Mouse (Mus musculus) heart, adult 2 months (tissue): ENCODE data around the gene Ccl17. TPM values are rescaled to one million over a fixed set of nuclear protein-coding genes. Genes with fewer than 3 reads are reported as not detected.
A peak's percentile ranks its signal among the peaks of the same experiment; 100 is the strongest.

Experiments
- DNase-seq, 2 experiments: peaks; one replicate each; pipeline ENCODE4 v3.0.0; 2021
- H3K27ac ChIP-seq: fragments of 200-600 bp; 2 replicates; pipeline ENCODE4 v1.8.1; 2022
- H3K27me3 ChIP-seq: fragments of 200-500 bp; 2 replicates; pipeline ENCODE4 v1.6.1; 2012; ENCODE audit warnings: mild to moderate bottlenecking, low read length, inconsistent platforms, mixed read lengths; ENCODE audit not compliant: control insufficient read depth, insufficient read depth
- H3K36me3 ChIP-seq: fragments of 200-500 bp; 2 replicates; pipeline ENCODE4 v1.6.1; 2012; ENCODE audit warnings: low read length, inconsistent platforms; ENCODE audit not compliant: control insufficient read depth, insufficient read depth
- H3K4me1 ChIP-seq: fragments of 200-500 bp; 2 replicates; pipeline ENCODE4 v1.6.1; 2011; ENCODE audit warnings: low read length; ENCODE audit not compliant: control insufficient read depth, insufficient read depth
- H3K4me3 ChIP-seq: fragments of 200-600 bp; 2 replicates; pipeline ENCODE4 v1.8.1; 2022
- H3K79me2 ChIP-seq: fragments of 200-500 bp; replicated peaks from 2 replicates; pipeline ENCODE4 v1.6.1; 2012; ENCODE audit warnings: mild to moderate bottlenecking, inconsistent platforms, low read length, moderate library complexity, mixed read lengths; ENCODE audit not compliant: control insufficient read depth, insufficient read depth
- H3K9ac ChIP-seq: fragments of 200-500 bp; 2 replicates; pipeline ENCODE4 v1.6.1; 2012; ENCODE audit warnings: low read depth, mild to moderate bottlenecking, control low read depth, inconsistent platforms, low read length, mixed read lengths
- CTCF ChIP-seq: fragments of 200-600 bp; IDR thresholded peaks from 2 replicates; pipeline ENCODE4 v1.8.1; 2022; ENCODE audit warnings: antibody characterized with exemption, mild to moderate bottlenecking, moderate library complexity
- EP300 ChIP-seq: fragments of 200-500 bp; IDR thresholded peaks from 2 replicates; pipeline ENCODE4 v1.6.1; 2011; ENCODE audit warnings: low read depth, low read length, control low read depth; ENCODE audit not compliant: insufficient read depth
- POLR2A ChIP-seq: fragments of 200-500 bp; IDR thresholded peaks from 2 replicates; pipeline ENCODE4 v1.6.1; 2011; ENCODE audit warnings: mild to moderate bottlenecking, low read depth, low read length, control low read depth; ENCODE audit not compliant: insufficient read depth
- WGBS: fragments of 180-500 bp; shearing (Covaris S2); methylation state at CpG from one replicate; pipeline ENCODE4 v1.1.7; 2018; 5-methylcytosine and 5-hydroxymethylcytosine counted together
- intact Hi-C: fragments of 180-260 bp; cut with DNase I; formaldehyde crosslinking; loops from one replicate; pipeline ENCODE4 v1.15.1; 2025
- polyA plus RNA-seq: library from polyadenylated mRNA; depleted of rRNA; stranded (reverse); fragments of >200 nt; gene quantifications from 2 replicates; pipeline ENCODE4 v1.2.3, GENCODE M21; 2012
- total RNA-seq, 2 experiments: library from RNA; stranded (reverse); gene quantifications; 2 replicates each; pipeline ENCODE4 v1.2.3; 2021

Ccl17 gene
- total and polyA plus RNA-seq, 3 experiments: 0.62 TPM; not detected in 2

DNA sequence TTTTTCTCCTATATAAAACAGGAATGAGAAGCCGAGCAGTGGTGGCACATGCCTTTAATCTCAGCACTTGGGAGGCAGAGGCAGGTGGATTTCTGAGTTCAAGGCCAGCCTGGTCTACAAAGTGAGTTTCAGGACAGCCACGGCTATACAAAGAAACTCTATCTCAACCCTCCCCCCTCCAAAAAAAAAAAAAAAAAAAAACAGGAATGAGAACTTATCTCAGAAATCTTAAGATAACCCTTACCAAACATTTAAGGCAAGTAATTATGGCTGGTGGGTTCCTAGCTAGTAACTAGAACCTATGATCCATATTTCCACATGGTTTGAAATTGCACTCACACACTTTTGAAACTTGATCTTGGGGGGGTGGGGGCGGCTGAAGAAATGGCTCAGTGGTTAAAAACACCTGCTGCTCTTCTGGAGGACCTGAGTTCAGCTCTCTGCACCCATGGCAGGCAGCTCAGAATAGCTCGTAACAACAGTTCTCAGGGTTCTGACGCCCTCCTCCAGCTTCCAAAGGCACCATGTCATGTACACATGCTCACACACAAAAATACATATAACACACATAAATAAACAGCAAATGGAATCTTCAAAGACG is 24.2 kb upstream of the Ccl17 start:
- no peak overlapping the region for H3K9ac ChIP-seq
- peaks cover 18% of the 10 kb centered on the region for H3K4me1 ChIP-seq
- no peak overlapping the region for H3K4me3 ChIP-seq
- WGBS: 82% methylated on average over 6 of the region's 6 CpGs
- H3K27ac ChIP-seq: no peak overlapping the region
- H3K27me3 ChIP-seq: no peaks in the 10 kb centered on the region
- no peak for DNase-seq
- H3K79me2 ChIP-seq: no peaks in the 10 kb centered on the region
- TF ChIP-seq CTCF: no peak
- TF ChIP-seq EP300: no peak
- no peak for TF ChIP-seq POLR2A
- no peaks in the 10 kb centered on the region for H3K36me3 ChIP-seq
- intact Hi-C loops: loop anchor here (2.0 kb wide), 1 partner anchor 79 kb away; no protein-coding TSS in a partner anchor

DNA sequence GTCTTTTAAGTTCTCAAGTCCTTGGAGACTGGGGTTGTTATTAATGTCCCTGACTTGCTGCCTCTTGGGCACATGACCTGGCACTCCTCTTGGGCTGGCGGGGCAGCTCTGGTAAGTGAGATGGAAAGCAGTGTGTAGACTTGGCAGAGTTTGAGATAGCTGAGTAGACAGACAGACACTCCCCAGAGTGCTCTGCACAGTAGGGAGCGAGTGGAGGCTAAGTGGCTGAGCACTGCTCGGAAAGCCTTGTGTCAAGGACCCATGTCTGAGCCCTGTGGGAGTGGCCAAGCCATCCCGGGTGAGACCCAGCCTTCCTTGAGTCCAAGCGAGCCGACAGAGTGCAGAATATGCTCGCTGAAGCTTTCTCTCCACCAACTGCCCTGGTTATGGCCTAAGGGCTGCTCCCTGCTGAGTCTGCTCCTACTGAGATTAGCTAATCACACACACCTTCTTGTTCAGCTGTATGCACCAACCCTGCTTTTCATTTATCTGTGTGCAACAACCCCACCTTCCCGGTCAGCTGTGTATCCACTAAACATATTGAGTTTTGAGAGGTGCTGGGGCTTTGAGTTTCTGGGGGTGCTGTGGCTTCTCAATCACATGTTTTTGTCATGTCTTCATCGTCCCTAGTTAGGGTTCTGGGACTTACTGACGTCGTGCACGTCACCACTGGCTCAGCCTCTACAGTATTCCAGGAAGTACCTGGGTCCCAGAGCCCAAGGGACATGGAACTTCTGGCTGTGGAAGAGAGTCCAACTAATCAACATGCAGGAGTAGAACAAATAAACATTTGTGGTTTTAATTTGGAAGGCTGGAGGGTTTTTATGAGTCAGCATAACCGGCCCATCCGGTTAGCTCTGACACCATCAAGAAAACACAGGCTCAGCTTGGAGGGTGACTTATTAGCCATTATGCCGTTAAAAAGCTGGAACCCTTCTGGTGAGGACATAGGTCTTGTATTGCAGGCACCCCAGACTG is 22.4 kb upstream of the Ccl17 start:
- no peak overlapping the region for H3K4me3 ChIP-seq
- 54% methylated on average over 15 of the region's 15 CpGs for WGBS
- H3K27ac ChIP-seq: 0 out of 2 replicates have a peak overlapping the region, but pooled peaks have one; percentile 0
- TF ChIP-seq POLR2A (no peak), EP300 (no peak), CTCF (no peak)
- intact Hi-C loops: no loop called here
- H3K4me1 ChIP-seq: peaks cover 18% of the 10 kb centered on the region
- no peaks in the 10 kb centered on the region for H3K27me3 ChIP-seq
- peak in 1 of 2 experiments; percentile 53 for DNase-seq
- no peaks in the 10 kb centered on the region for H3K36me3 ChIP-seq
- no peak overlapping the region for H3K9ac ChIP-seq
- no peaks in the 10 kb centered on the region for H3K79me2 ChIP-seq

DNA sequence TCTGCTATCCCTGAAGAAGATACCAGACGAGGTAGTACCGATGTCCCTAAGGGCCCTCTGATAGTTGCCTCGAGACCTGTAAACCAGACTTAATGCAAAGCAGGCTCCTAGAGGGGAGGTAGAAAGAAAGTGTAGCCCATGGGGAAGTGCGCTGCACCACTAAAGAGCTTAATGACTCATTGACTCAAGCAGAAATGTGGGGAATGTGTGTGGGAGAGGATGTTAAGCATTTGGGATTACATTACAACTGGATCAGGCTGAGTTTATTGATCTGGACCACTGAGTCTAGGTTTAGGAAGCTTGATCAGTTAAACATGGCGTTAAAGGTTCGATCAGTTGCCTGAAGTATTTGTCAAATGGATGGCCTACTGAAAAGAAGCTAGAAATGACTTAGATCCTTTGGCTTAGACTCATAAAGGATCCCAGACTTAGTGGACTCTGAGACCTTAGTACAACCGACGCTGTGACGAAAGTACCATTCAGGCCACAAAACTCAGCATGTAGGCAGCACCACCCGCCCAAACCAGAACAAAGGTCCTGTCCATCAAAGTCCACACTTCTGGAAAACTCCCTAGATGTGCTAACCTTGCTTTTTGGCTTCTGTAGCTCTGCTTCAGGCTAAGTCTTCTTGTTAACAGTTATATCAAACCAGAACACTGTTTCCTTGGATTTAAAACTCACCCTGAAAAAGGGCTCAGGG is 20.8 kb upstream of the Ccl17 start:
- no peak for DNase-seq
- WGBS: 89% methylated on average over 10 of the region's 10 CpGs
- Histone ChIP-seq H3K27me3 (no peaks in the 10 kb centered on the region), H3K4me3 (no peak overlapping the region), H3K9ac (no peak overlapping the region), H3K36me3 (no peaks in the 10 kb centered on the region), H3K4me1 (peaks cover 14% of the 10 kb centered on the region), H3K27ac (no peak overlapping the region), H3K79me2 (no peaks in the 10 kb centered on the region)
- TF ChIP-seq CTCF (no peak), EP300 (no peak), POLR2A (no peak)
- intact Hi-C loops: no loop called here

DNA sequence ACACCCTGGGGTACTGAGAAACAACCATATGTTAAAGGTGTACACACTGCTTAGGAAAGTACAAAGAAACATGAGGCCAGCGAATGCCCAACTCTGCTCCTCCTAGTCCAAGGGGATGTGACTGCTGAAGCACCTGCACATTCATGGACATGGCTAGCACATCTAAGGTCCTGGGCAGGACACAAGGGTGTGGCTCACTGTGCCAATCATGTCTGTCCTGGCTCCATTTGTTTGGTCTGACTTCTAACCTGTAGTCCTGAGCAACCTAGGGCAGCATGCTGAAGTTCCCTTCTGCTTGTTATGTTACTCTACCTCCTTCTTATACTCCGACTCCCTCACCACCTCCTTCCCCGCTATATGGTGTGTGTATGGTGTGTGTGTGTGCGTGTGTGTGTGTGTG is 15.9 kb upstream of the Ccl17 start:
- Histone ChIP-seq H3K27ac (no peak overlapping the region), H3K9ac (no peak overlapping the region), H3K4me3 (no peak overlapping the region), H3K79me2 (no peaks in the 10 kb centered on the region), H3K27me3 (no peaks in the 10 kb centered on the region), H3K4me1 (no peaks in the 10 kb centered on the region), H3K36me3 (no peaks in the 10 kb centered on the region)
- WGBS: 86% methylated on average over 4 of the region's 4 CpGs
- no peak for TF ChIP-seq CTCF
- no peak for TF ChIP-seq POLR2A
- TF ChIP-seq EP300: no peak
- intact Hi-C loops: no loop called here
- DNase-seq: no peak

DNA sequence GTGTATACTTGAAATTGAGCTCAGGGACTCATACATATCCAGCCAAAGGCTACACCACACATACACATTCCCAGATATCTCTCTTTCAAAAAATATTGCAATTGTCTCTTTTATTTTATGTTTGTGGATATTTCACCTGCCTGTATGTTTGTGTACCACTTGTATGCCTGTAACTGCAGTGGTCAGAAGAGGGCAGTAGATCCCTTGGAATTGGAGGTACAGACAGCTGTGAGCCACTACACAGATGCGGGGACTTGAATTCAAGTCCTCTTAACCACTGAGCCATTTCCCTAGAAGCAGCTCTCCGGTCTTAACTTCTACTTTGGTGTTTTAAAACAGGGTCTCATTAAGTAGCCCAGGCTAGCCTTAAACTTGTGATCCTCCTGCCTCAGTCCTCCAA is 15.5 kb upstream of the Ccl17 start:
- H3K79me2 ChIP-seq: no peaks in the 10 kb centered on the region
- no peak overlapping the region for H3K27ac ChIP-seq
- no peaks in the 10 kb centered on the region for H3K27me3 ChIP-seq
- TF ChIP-seq EP300 (no peak), POLR2A (no peak), CTCF (0 out of 2 replicates have a peak, but pooled peaks have one; percentile 5)
- DNase-seq: no peak
- H3K9ac ChIP-seq: no peak overlapping the region
- H3K36me3 ChIP-seq: no peaks in the 10 kb centered on the region
- intact Hi-C loops: no loop called here
- H3K4me1 ChIP-seq: no peaks in the 10 kb centered on the region
- H3K4me3 ChIP-seq: no peak overlapping the region
- WGBS: 93% methylated on average over 2 of the region's 2 CpGs
